Mouse (Mus musculus) liver, embryonic 18 days (tissue): ENCODE results near the gene Gm3043. TPM values are rescaled to one million over a fixed set of nuclear protein-coding genes. Genes with fewer than 3 reads are reported as not detected.

Experiments used
- polyA plus RNA-seq: library from polyadenylated mRNA; depleted of rRNA; stranded (reverse); fragments of >200 nt; gene quantifications from 2 replicates; pipeline ENCODE4 v1.2.3, GENCODE M21; 2012; rRNA removed

Gene Gm3043
- not detected in 2 replicates for polyA plus RNA-seq

GRCm38 (mm10) chr14:3688483-3688882 is at the start of gene Gm3043:
Gm3043 (plus strand) TSS chr14:3688783.

GRCm38 (mm10) chr14:3651730-3652129 is 36.9 kb upstream of the Gm3043 start, which contains the start of gene Gm3020:
Gm3020 (plus strand) TSS chr14:3652030.

Other genes starting within 250 kb of the Gm3043 start
- not detected in 2 replicates for gene Gm10408, start 239.4 kb upstream of the Gm3043 start, polyA plus RNA-seq
- gene Gm3012, start 54.3 kb upstream of the Gm3043 start, polyA plus RNA-seq = not detected in 2 replicates
- gene Gm3020, start 36.8 kb upstream of the Gm3043 start, polyA plus RNA-seq = 0.02 TPM in 1 of 2 replicates, not detected in the other
- gene Gm3002, start 121.3 kb downstream of the Gm3043 start, polyA plus RNA-seq = not detected in 2 replicates
- not detected in 2 replicates for gene Gm3033, start 157.5 kb downstream of the Gm3043 start, polyA plus RNA-seq
- gene Gm2916, start 195.4 kb downstream of the Gm3043 start, polyA plus RNA-seq = not detected in 2 replicates
- not detected in 2 replicates for gene Gm3029, start 243.0 kb downstream of the Gm3043 start, polyA plus RNA-seq